In the genomic region with DNA sequence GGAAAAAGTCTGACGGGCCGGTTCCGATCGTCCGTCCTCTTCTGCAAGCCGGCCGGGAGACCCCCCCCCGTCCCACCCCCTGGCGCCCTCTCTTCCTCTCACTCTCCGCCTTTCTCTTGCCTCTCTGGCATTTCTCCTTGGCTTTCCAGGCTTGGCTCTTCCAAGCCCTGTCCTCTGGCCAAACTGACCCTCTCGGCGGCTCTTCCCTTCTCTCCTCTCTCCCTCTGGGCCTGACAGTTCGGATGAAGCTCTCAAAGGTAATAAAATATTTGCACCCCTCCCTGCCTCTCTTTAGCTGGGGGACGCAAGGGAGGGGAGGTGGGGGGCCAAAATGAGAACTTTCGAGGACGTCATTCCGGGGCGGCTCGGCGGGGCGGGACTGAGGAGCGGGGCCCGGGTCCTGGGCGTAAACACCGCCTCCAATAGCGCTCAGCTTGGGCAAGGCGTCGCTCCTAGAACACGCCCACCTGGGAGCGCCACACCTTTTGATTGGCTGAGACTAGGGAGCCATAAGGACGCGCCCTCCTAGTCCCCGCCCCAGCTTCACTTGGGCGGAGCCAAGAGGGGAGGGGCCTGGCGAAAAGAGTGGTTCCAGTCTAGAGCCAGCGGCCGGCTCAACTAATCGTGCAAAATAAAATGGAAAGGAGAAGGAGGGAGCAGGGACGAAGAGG, we compare ENCODE assay signal across 8 mouse cellular contexts. TPM values are rescaled to one million over a fixed set of nuclear protein-coding genes. Genes with fewer than 3 reads are reported as not detected.
DNase-seq lines count a peak whose midpoint lies in the region; ATAC-seq lines count a peak whose summit lies in the region.

A gene (minus strand): TSS at position 52 of the 671 bp plus-strand sequence.

- H3K27me3 ChIP-seq in forebrain, embryonic 12.5 days: peaks cover 95% of the 10 kb centered on the region
- peaks cover 100% of the 10 kb centered on the region for H3K27me3 ChIP-seq in hindbrain, embryonic 10.5 days (ENCODE audit: insufficient read depth, poor library complexity, severe bottlenecking)
- peaks cover 96% of the 10 kb centered on the region for H3K27me3 ChIP-seq in limb, embryonic 13.5 days
- peaks cover 91% of the 10 kb centered on the region for H3K27me3 ChIP-seq in midbrain, embryonic 12.5 days

- H3K4me1 ChIP-seq in forebrain, embryonic 12.5 days: peaks cover 30% of the 10 kb centered on the region
- peaks cover 39% of the 10 kb centered on the region for H3K4me1 ChIP-seq in hindbrain, embryonic 10.5 days (replicated peaks)
- H3K4me1 ChIP-seq in limb, embryonic 13.5 days: peaks cover 24% of the 10 kb centered on the region
- peaks cover 28% of the 10 kb centered on the region for H3K4me1 ChIP-seq in midbrain, embryonic 12.5 days

- H3K27ac ChIP-seq in forebrain, embryonic 12.5 days: no peak within 1 kb of the TSS
- H3K27ac ChIP-seq in hindbrain, embryonic 10.5 days: peak within 1 kb of the TSS; percentile 92
- H3K27ac ChIP-seq in limb, embryonic 13.5 days: no peak within 1 kb of the TSS
- H3K27ac ChIP-seq in midbrain, embryonic 12.5 days (replicated peaks): peak within 1 kb of the TSS; percentile 73

- no peaks in the 10 kb centered on the region for H3K9me3 ChIP-seq in forebrain, embryonic 12.5 days
- H3K9me3 ChIP-seq in hindbrain, embryonic 10.5 days: 0 out of 2 replicates have a peak, but pooled peaks cover 3% of the 10 kb centered on the region
- H3K9me3 ChIP-seq in limb, embryonic 13.5 days: no peaks in the 10 kb centered on the region
- no peaks in the 10 kb centered on the region for H3K9me3 ChIP-seq in midbrain, embryonic 12.5 days

- H3K4me3 ChIP-seq in forebrain, embryonic 12.5 days (replicated peaks): peak within 1 kb of the TSS; percentile 41
- H3K4me3 ChIP-seq in hindbrain, embryonic 10.5 days: peak within 1 kb of the TSS; percentile 66
- H3K4me3 ChIP-seq in limb, embryonic 13.5 days: peak within 1 kb of the TSS; percentile 47
- H3K4me3 ChIP-seq in midbrain, embryonic 12.5 days: peak within 1 kb of the TSS; percentile 53

- H3K36me3 ChIP-seq in forebrain, embryonic 12.5 days (replicated peaks): no peaks in the 10 kb centered on the region
- 0 out of 2 replicates have a peak, but pooled peaks cover 9% of the 10 kb centered on the region for H3K36me3 ChIP-seq in hindbrain, embryonic 10.5 days
- no peaks in the 10 kb centered on the region for H3K36me3 ChIP-seq in limb, embryonic 13.5 days
- H3K36me3 ChIP-seq in midbrain, embryonic 12.5 days: no peaks in the 10 kb centered on the region

- under 1% methylated on average over 39 of the region's 39 CpGs for WGBS in forebrain, embryonic 12.5 days
- WGBS in hindbrain, embryonic 10.5 days: under 1% methylated on average over 39 of the region's 39 CpGs
- under 1% methylated on average over 39 of the region's 39 CpGs for WGBS in limb, embryonic 13.5 days
- WGBS in midbrain, embryonic 12.5 days: under 1% methylated on average over 39 of the region's 39 CpGs

- peak; percentile 97 for ATAC-seq in forebrain, embryonic 12.5 days (ENCODE audit: low FRiP score)
- ATAC-seq in limb, embryonic 13.5 days (ENCODE audit: low FRiP score, low read depth): peak; percentile 95
- peak; percentile 97 for ATAC-seq in midbrain, embryonic 12.5 days (ENCODE audit: low FRiP score, low read depth)
- no peak for ATAC-seq in monocyte, adult 5-6 weeks (replicated peaks; ENCODE audit: insufficient number of reproducible peaks, low FRiP score, low TSS enrichment, poor library complexity, severe bottlenecking)

- H3K9ac ChIP-seq in forebrain, embryonic 12.5 days: peak within 1 kb of the TSS; percentile 22
- peak within 1 kb of the TSS; percentile 60 for H3K9ac ChIP-seq in limb, embryonic 13.5 days
- peak within 1 kb of the TSS; percentile 59 for H3K9ac ChIP-seq in midbrain, embryonic 12.5 days (replicated peaks)

- DNase-seq in urinary bladder, postnatal 25 days (ENCODE audit: low spot score): peak; percentile 50
- DNase-seq in urinary bladder, adult 2 months (ENCODE audit: low spot score): no peak
- DNase-seq in hindbrain, embryonic 10.5 days (ENCODE audit: low spot score): peak; percentile 95
- no peak for DNase-seq in frontal cortex, postnatal 14 days (ENCODE audit: low spot score in 2 of 2)

- H3K4me2 ChIP-seq in forebrain, embryonic 12.5 days: peak within 1 kb of the TSS; percentile 66
- peak within 1 kb of the TSS; percentile 75 for H3K4me2 ChIP-seq in limb, embryonic 13.5 days (replicated peaks)
- peak within 1 kb of the TSS; percentile 66 for H3K4me2 ChIP-seq in midbrain, embryonic 12.5 days (replicated peaks)

RNA-seq across cellular contexts. Expression of the gene that starts here (rescaled TPM):
- polyA plus RNA-seq in urinary bladder, adult 2 months (2012; rRNA removed): 0.11 and 0.15 TPM in 2 replicates
- polyA plus RNA-seq in forebrain, embryonic 12.5 days (2016; fragmentation: Nextera tagmentation; extraction: Ambion mirVana): 0.40 and 0.50 TPM in 2 replicates
- polyA plus RNA-seq in hindbrain, embryonic 10.5 days (2016; fragmentation: Nextera tagmentation; extraction: Ambion mirVana): 8.1 and 9.8 TPM in 2 replicates
- 0.13 and 0.14 TPM in 2 replicates for polyA plus RNA-seq in limb, embryonic 13.5 days (2015; fragmentation: Nextera tagmentation; extraction: Ambion mirVana)
- 6.0 and 7.8 TPM in 2 replicates for polyA plus RNA-seq in midbrain, embryonic 12.5 days (2016; fragmentation: Nextera tagmentation; extraction: Ambion mirVana)
- total RNA-seq in monocyte, adult 5-6 weeks (2017): not detected in 3 replicates

Comparison
In these comparisons a context has a peak if more than half of its experiments do, and no peak if none do; other contexts are left out.
1. DNase-seq: peak in urinary bladder, postnatal 25 days (single experiment) and hindbrain, embryonic 10.5 days (single experiment); none in urinary bladder, adult 2 months (single experiment) and frontal cortex, postnatal 14 days (0 of 2).
2. Peak in ATAC-seq, H3K4me3 ChIP-seq, H3K9ac ChIP-seq and H3K4me2 ChIP-seq in forebrain, embryonic 12.5 days; RNA of the gene not detected or under 1 TPM.
3. Peak in ATAC-seq, H3K4me3 ChIP-seq, H3K9ac ChIP-seq and H3K4me2 ChIP-seq in limb, embryonic 13.5 days; RNA of the gene not detected or under 1 TPM.
4. H3K27ac ChIP-seq: peak in hindbrain, embryonic 10.5 days (single experiment) and midbrain, embryonic 12.5 days (single experiment); none in forebrain, embryonic 12.5 days (single experiment) and limb, embryonic 13.5 days (single experiment).
5. Peak in every context shown above with its lines, with median percentiles within 50 percentile points of each other: H3K4me2 ChIP-seq, H3K4me3 ChIP-seq and H3K9ac ChIP-seq.